Mouse (Mus musculus) liver, postnatal 0 days (tissue): ENCODE measurements at regions not wholly inside any gene's neighbourhood (a gene's known extent, or its start where the extent isn't known, plus 50 kb on each side); places are given as distances from the start of the nearest gene placed in this dataset.

Experiments used
- ATAC-seq: fragments of 200-750 bp; cut with Nextera tagmentation; 2 replicates; pipeline ENCODE4 v1.8.0; 2017; ENCODE audit warnings: mild to moderate bottlenecking, moderate library complexity
- DNase-seq: peaks from one replicate; pipeline ENCODE4 v3.0.0-alpha.2; 2016
- H3K27ac ChIP-seq: fragments of 300-500 bp; sonication (generic); 2 replicates; pipeline ENCODE4 v1.5.1; 2014; ENCODE audit warnings: antibody characterized with exemption, moderate library complexity, mild to moderate bottlenecking, low read depth
- H3K27me3 ChIP-seq: fragments of 300-500 bp; sonication (generic); 2 replicates; pipeline ENCODE4 v1.6.1; 2014; ENCODE audit warnings: low read length, control low read depth, mixed read lengths; ENCODE audit not compliant: insufficient read depth
- H3K36me3 ChIP-seq: fragments of 300-500 bp; sonication (generic); replicated peaks from 2 replicates; pipeline ENCODE4 v1.6.1; 2014; ENCODE audit warnings: mild to moderate bottlenecking, control low read depth, low read length, moderate library complexity, mixed read lengths; ENCODE audit not compliant: insufficient read depth
- H3K4me1 ChIP-seq: fragments of 300-500 bp; sonication (generic); 2 replicates; pipeline ENCODE4 v1.6.1; 2014; ENCODE audit warnings: antibody characterized with exemption, mild to moderate bottlenecking, control low read depth; ENCODE audit not compliant: insufficient read depth
- H3K4me2 ChIP-seq: fragments of 300-500 bp; sonication (generic); 2 replicates; pipeline ENCODE4 v1.6.1; 2014; ENCODE audit warnings: low read depth, mild to moderate bottlenecking, low read length, moderate library complexity, mixed read lengths
- H3K4me3 ChIP-seq: fragments of 300-500 bp; sonication (generic); 2 replicates; pipeline ENCODE4 v1.5.1; 2014; ENCODE audit warnings: low read depth, low read length
- H3K9ac ChIP-seq: fragments of 300-500 bp; sonication (generic); replicated peaks from 2 replicates; pipeline ENCODE4 v1.6.1; 2014; ENCODE audit warnings: mild to moderate bottlenecking, moderate library complexity
- H3K9me3 ChIP-seq: fragments of 300-500 bp; sonication (generic); 2 replicates; pipeline ENCODE4 v1.6.1; 2016; ENCODE audit warnings: mild to moderate bottlenecking, control low read depth, low read length, mixed read lengths
- CTCF ChIP-seq: sonication (generic); IDR thresholded peaks from 2 replicates; pipeline ENCODE4 v1.5.1; 2016; ENCODE audit warnings: antibody characterized with exemption, low read depth
- EP300 ChIP-seq: IDR thresholded peaks from 2 replicates; pipeline ENCODE4 v1.6.1; 2016; ENCODE audit warnings: antibody characterized with exemption, low read depth, mild to moderate bottlenecking
- WGBS: fragments of 180-500 bp; shearing (Covaris S2); extraction: QIAGEN DNeasy Blood & Tissue Kit; methylation state at CpG from one replicate; pipeline ENCODE4 v1.1.7; 2014; ENCODE audit not compliant: insufficient replicate concordance; 5-methylcytosine and 5-hydroxymethylcytosine counted together

DNA sequence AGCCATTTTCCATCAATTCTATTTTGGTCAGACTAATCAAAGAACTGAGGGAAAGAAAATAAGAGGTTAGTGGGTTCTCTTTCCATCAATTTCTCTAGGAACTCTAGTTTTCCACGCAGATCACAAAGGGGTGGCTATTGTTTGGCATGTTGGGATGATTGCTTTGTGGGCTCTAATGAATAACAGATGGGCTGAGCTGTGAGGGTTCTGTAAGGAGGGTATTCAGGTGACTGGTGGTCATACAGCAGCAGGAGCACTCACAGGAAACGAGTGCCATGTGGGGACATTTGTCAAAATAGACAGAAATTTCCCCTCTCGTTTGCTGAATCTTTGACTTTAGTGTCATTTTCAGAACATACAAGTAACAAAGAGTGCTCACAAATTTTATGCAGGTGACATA is 134.9 kb upstream of the Brinp3 start:
- TF ChIP-seq CTCF (no peak), EP300 (no peak)
- Histone ChIP-seq H3K4me3 (no peak overlapping the region), H3K9ac (no peak overlapping the region), H3K4me1 (no peaks in the 10 kb centered on the region), H3K36me3 (no peaks in the 10 kb centered on the region), H3K27me3 (no peaks in the 10 kb centered on the region), H3K4me2 (no peak overlapping the region), H3K27ac (no peak overlapping the region), H3K9me3 (no peaks in the 10 kb centered on the region)
- DNase-seq, result no peak
- 41% methylated on average over 3 of the region's 3 CpGs for WGBS
- no peak for ATAC-seq

DNA sequence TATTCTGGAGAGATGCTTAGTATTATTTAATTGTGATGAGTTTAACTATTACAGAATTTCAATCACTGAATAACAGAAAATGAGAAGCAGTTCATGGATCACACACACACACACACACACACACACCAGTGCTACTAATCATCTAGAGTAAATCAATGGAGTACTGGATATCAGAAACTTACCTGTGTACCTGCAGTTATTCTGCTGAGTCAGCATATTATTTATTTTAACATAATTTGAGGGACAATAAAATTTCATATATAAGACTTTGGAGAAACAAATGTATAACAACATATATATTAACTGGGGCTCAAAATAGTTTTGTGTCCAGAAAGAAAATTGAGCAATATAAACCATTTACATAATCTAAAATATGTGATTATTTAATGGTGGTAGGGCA is 134.4 kb upstream of the Brinp3 start:
- H3K27me3 ChIP-seq, result no peaks in the 10 kb centered on the region
- no peaks in the 10 kb centered on the region for H3K4me1 ChIP-seq
- no peak overlapping the region for H3K9ac ChIP-seq
- H3K9me3 ChIP-seq, result no peaks in the 10 kb centered on the region
- H3K4me2 ChIP-seq, result no peak overlapping the region
- H3K4me3 ChIP-seq, result no peak overlapping the region
- ATAC-seq (no peak), DNase-seq (no peak)
- no peaks in the 10 kb centered on the region for H3K36me3 ChIP-seq
- TF ChIP-seq EP300, result no peak
- no peak for TF ChIP-seq CTCF
- no peak overlapping the region for H3K27ac ChIP-seq

DNA sequence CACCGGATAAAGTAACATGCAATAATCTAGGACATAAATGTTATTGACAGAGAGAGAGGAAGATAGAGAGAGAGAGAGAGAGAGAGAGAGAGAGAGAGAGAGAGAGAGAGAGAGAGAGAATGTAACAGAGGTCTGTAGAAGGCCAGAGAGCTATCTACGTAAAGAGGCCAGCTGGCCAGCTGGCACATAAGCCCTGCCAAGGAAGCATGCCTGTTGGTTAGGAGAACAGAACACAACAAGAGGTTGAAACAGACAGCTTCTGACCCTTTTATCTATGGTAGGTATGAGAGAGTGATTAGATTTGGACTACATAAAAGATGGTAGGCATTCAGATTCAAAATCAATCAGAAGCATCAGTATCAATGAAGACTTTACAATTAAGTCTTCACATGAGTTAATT is 130.8 kb upstream of the Brinp3 start:
- no peaks in the 10 kb centered on the region for H3K27me3 ChIP-seq
- 82% methylated on average over 2 of the region's 2 CpGs for WGBS
- ATAC-seq (no peak), DNase-seq (no peak)
- no peaks in the 10 kb centered on the region for H3K36me3 ChIP-seq
- no peak overlapping the region for H3K9ac ChIP-seq
- no peak overlapping the region for H3K4me3 ChIP-seq
- H3K9me3 ChIP-seq, result no peaks in the 10 kb centered on the region
- H3K4me1 ChIP-seq, result no peaks in the 10 kb centered on the region
- H3K4me2 ChIP-seq, result no peak overlapping the region
- H3K27ac ChIP-seq, result no peak overlapping the region
- TF ChIP-seq CTCF (no peak), EP300 (no peak)
